Mouse (Mus musculus) hematopoietic multipotent progenitor cell, adult 10-12 weeks (in vitro differentiated cells): ENCODE measurements around the gene Myl9. TPM values are rescaled to one million over a fixed set of nuclear protein-coding genes. Genes with fewer than 3 reads are reported as not detected.

ENCODE experiments used
- polyA plus RNA-seq: library from polyadenylated mRNA; stranded (reverse); fragments of >175 nt; gene quantifications from 2 replicates; pipeline ENCODE4 v1.2.3, GENCODE M21; 2012; ENCODE audit warnings: low replicate concordance

Myl9 gene
- polyA plus RNA-seq = 7.5 and 9.6 TPM in 2 replicates

DNA sequence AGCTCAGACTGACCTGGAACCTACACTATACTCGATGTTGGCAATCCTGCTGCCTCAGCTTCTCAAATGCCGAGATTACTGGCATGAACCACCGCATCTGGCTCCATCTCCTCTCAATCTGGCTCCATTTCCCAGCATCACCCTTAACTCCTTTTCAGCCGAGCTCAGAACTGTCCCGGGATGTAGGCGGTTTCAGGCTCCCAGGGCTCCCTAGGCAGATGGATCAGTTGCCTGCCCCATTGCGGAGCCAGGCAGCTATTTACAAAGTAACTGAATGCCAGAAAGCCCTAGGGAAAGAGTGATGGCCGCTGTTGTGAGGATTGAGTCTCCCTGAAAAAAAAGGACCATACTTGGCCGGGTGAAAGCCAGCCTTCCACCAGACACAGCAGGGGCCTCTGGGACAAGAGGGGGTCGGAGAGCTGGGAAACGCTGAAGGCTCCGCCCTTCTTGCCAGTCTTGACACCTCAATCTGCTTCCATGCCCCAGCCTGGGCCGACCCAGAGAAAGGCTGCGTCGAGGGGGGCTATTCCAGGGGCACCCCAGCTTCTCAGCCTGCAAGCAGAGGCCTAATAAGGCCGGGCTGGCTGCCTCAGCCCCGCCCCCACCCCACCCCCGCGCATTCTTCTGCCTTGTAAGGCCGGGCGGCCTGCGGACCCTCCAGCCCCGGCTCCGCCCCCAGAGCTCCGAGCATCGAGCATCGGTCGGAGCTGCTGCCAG is at the start of gene Myl9:
TSS of gene Myl9 (plus strand) at position 683 of the 717 bp plus-strand sequence.

Other genes with a start within 250 kb of the Myl9 start
- 9.3 and 19.6 TPM in 2 replicates for gene Aar2, start 227.8 kb upstream of the Myl9 start, polyA plus RNA-seq
- gene Dlgap4, start 161.7 kb upstream of the Myl9 start, polyA plus RNA-seq = 72.1 and 136 TPM in 2 replicates
- 21.4 and 24.7 TPM in 2 replicates for gene Tgif2, start 64.6 kb downstream of the Myl9 start, polyA plus RNA-seq
- 1.2 and 1.7 TPM in 2 replicates for gene 4930518I15Rik, start 82.5 kb downstream of the Myl9 start, polyA plus RNA-seq
- gene Rab5if, start 87.7 kb downstream of the Myl9 start, polyA plus RNA-seq = 34.4 and 42.2 TPM in 2 replicates
- 9.1 and 17.6 TPM in 2 replicates for gene Sla2, start 111.8 kb downstream of the Myl9 start, polyA plus RNA-seq
- gene Ndrg3, start 216.6 kb downstream of the Myl9 start, polyA plus RNA-seq = 3.8 and 7.1 TPM in 2 replicates
- gene Dsn1, start 231.7 kb downstream of the Myl9 start, polyA plus RNA-seq = 0.98 and 1.1 TPM in 2 replicates